Mouse (Mus musculus) liver, embryonic 11.5 days (tissue): ENCODE data around the gene Aldh6a1. TPM values are rescaled to one million over a fixed set of nuclear protein-coding genes. Genes with fewer than 3 reads are reported as not detected.

Experiments
- ATAC-seq: fragments of 200-750 bp; cut with Nextera tagmentation; replicated peaks from 2 replicates; pipeline ENCODE4 v1.8.0; 2017; ENCODE audit warnings: moderate number of reproducible peaks, mild to moderate bottlenecking, moderate TSS enrichment, moderate library complexity; ENCODE audit not compliant: low FRiP score
- DNase-seq: peaks from one replicate; pipeline ENCODE4 v3.0.0-alpha.2; 2017; ENCODE audit warnings: low spot score
- H3K27ac ChIP-seq: fragments of 300-500 bp; sonication (generic); 2 replicates; pipeline ENCODE4 v1.5.1; 2014; ENCODE audit warnings: mild to moderate bottlenecking, low read depth, low read length, control low read depth
- H3K27me3 ChIP-seq: fragments of 300-500 bp; sonication (generic); replicated peaks from 2 replicates; pipeline ENCODE4 v1.6.1; 2014; ENCODE audit warnings: low read length, mixed read lengths; ENCODE audit not compliant: control insufficient read depth, insufficient read depth
- H3K36me3 ChIP-seq: fragments of 300-500 bp; sonication (generic); 2 replicates; pipeline ENCODE4 v1.6.1; 2014; ENCODE audit warnings: mild to moderate bottlenecking, low read length, moderate library complexity, mixed read lengths; ENCODE audit not compliant: control insufficient read depth, insufficient read depth
- H3K4me1 ChIP-seq: fragments of 300-500 bp; sonication (generic); replicated peaks from 2 replicates; pipeline ENCODE4 v1.6.1; 2014; ENCODE audit warnings: low read length, mixed read lengths; ENCODE audit not compliant: control insufficient read depth, insufficient read depth
- H3K4me2 ChIP-seq: fragments of 300-500 bp; sonication (generic); 2 replicates; pipeline ENCODE4 v1.6.1; 2014; ENCODE audit warnings: mild to moderate bottlenecking, control low read depth, moderate library complexity
- H3K4me3 ChIP-seq: fragments of 300-500 bp; sonication (generic); 2 replicates; pipeline ENCODE4 v1.5.1; 2014; ENCODE audit warnings: low read depth, low read length, control low read depth
- H3K9ac ChIP-seq: fragments of 300-500 bp; sonication (generic); 2 replicates; pipeline ENCODE4 v1.6.1; 2014; ENCODE audit warnings: low read depth, low read length, control low read depth
- H3K9me3 ChIP-seq: fragments of 300-500 bp; sonication (generic); 2 replicates; pipeline ENCODE4 v1.6.1; 2016; ENCODE audit warnings: low read length, inconsistent platforms, mixed read lengths; ENCODE audit not compliant: control insufficient read depth
- WGBS: fragments of 180-500 bp; shearing (Covaris S2); extraction: QIAGEN DNeasy Blood & Tissue Kit; methylation state at CpG from one replicate; pipeline ENCODE4 v1.1.7; 2014; 5-methylcytosine and 5-hydroxymethylcytosine counted together
- polyA plus RNA-seq: library from polyadenylated mRNA; unstranded; fragments of >200 nt; fragmentation: Nextera tagmentation; extraction: Ambion mirVana; gene quantifications from 2 replicates; pipeline ENCODE4 v1.2.1, GENCODE M21; 2014

The Aldh6a1 gene
- polyA plus RNA-seq, 1 experiment from 2014 or later = 21.5 TPM

DNA sequence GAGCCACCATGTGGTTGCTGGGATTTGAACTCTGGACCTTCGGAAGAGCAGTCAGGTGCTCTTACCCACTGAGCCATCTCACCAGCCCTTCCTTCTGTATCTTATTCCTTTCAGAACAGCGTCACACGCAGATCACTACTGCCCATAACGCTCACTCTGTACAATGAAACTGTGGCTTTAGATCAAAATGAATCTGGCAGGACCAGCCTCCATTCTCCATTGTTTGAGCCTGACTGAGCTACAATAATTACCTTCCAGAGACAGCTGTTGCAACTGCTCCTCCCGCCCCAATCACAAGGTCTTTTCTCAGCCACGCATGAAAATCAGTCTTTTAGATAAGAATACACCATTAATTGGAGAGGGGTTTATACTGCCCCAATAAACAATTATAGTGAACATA lies 46.3 kb downstream of the Aldh6a1 start:
- ATAC-seq (no peak), DNase-seq (no peak)
- H3K36me3 ChIP-seq = no peaks in the 10 kb centered on the region
- peaks cover 3% of the 10 kb centered on the region; the same call in 1 of the 2 replicates for H3K27me3 ChIP-seq
- H3K27ac ChIP-seq = no peak overlapping the region
- no peaks in the 10 kb centered on the region for H3K9me3 ChIP-seq
- no peak overlapping the region for H3K9ac ChIP-seq
- 88% methylated on average over 6 of the region's 6 CpGs for WGBS
- H3K4me3 ChIP-seq = no peak overlapping the region
- peaks cover 13% of the 10 kb centered on the region for H3K4me1 ChIP-seq
- H3K4me2 ChIP-seq = no peak overlapping the region

DNA sequence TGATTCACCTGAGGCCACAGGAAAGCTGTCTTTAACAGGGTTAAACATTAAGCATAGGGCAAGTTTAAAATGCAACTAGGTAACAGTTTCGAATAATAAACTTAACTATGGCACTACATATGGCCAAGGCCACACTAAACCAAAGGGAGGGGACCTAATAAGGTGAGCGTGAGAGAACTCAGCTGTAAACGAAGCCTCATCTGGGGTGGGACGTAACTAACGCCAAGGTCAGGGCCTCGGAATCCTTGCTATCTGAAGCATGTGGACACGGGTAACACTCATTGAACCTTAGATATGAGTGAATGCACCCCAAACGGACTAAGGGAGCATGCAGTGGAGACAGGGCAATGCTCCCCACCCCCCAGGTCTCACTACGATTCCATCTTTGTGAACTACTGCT lies 47.9 kb downstream of the Aldh6a1 start:
- WGBS = 62% methylated on average over 9 of the region's 9 CpGs
- no peak overlapping the region for H3K4me2 ChIP-seq
- H3K27ac ChIP-seq = no peak overlapping the region

DNA sequence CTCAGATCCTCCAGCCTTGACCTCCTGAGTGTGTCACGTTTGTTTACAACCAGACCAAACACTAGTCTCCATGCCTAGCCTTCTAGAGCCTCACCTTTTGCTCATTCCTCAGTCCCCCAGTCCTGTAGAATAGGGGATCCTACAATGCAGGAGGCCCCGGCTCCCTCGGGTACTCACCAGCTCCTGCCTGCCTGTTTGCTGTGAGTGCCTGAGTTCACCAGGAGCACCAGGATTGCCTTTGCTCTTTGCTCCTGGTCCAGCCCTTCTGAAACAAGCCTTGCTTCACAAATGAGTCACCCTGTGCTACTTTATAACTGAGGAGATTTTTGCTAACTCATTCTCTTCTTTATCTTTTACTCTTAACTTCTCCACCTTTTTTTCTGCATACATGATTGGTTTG lies 50.2 kb downstream of the Aldh6a1 start:
- 71% methylated on average over 3 of the region's 3 CpGs for WGBS
- DNase-seq (no peak), ATAC-seq (no peak)
- H3K4me1 ChIP-seq = peaks cover 9% of the 10 kb centered on the region; the same call in 1 of the 2 replicates
- no peaks in the 10 kb centered on the region for H3K36me3 ChIP-seq
- peak overlapping the region; percentile 8; the same call in 1 of the 2 replicates for H3K4me2 ChIP-seq
- no peak overlapping the region for H3K9ac ChIP-seq
- H3K27ac ChIP-seq = peak overlapping the region; percentile 59; the same call in 1 of the 2 replicates
- no peaks in the 10 kb centered on the region for H3K27me3 ChIP-seq
- no peak overlapping the region for H3K4me3 ChIP-seq
- H3K9me3 ChIP-seq = no peaks in the 10 kb centered on the region

More for the DNA sequence above, 47.9 kb downstream of the Aldh6a1 start:
- Histone ChIP-seq H3K9me3 (no peaks in the 10 kb centered on the region), H3K4me3 (no peak overlapping the region), H3K36me3 (no peaks in the 10 kb centered on the region), H3K4me1 (peaks cover 12% of the 10 kb centered on the region), H3K27me3 (no peaks in the 10 kb centered on the region), H3K9ac (no peak overlapping the region)
- DNase-seq = no peak
- ATAC-seq = no peak

DNA sequence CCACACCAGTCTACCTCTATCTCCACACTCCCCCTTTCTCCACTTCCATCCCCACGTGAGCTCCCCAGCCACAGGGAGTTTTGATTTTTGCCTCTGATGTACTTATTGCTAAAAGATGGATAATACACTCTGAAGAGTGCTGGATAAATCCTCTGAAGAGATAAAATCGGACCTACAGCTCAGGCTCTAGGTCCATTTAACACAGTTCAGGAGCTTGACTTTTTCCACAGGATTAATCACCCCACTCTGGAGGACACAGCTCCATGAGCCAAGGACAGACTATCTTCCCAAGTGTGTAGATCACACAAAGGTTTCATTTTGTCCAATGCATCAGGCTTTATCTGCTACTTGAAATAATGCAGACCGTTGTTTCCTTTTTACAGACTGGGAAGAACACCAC lies 50.7 kb downstream of the Aldh6a1 start:
- Histone ChIP-seq H3K4me3 (no peak overlapping the region), H3K4me2 (peak overlapping the region; percentile 8; the same call in 1 of the 2 replicates), H3K27me3 (no peaks in the 10 kb centered on the region), H3K9me3 (no peaks in the 10 kb centered on the region), H3K36me3 (no peaks in the 10 kb centered on the region), H3K27ac (peak overlapping the region; percentile 59; the same call in 1 of the 2 replicates), H3K4me1 (peaks cover 9% of the 10 kb centered on the region; the same call in 1 of the 2 replicates), H3K9ac (no peak overlapping the region)
- no peak for DNase-seq
- WGBS = 77% methylated on average over 3 of the region's 3 CpGs
- ATAC-seq = no peak

DNA sequence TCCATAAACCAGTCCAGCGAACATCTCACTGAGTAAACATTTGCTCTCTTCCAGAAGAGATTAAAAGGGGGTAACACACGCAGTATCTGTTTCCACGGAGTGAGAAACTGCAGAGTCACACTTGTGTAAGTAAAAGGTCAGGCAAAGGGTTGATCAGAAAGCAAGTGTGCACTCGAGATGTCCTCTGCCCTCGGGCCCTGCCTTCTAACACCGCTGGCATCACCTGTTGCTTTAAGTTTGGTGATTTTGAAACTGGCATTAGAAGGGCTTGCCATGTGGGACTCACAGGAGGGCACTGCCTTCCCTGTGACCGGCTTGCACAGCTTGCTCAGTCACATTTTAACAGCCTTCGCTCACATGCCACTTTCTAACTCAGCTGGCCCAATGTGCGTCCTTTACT lies 51.1 kb downstream of the Aldh6a1 start:
- no peak overlapping the region for H3K4me2 ChIP-seq
- H3K27ac ChIP-seq = peak overlapping the region; percentile 59; the same call in 1 of the 2 replicates
- DNase-seq (no peak), ATAC-seq (no peak)
- no peaks in the 10 kb centered on the region for H3K27me3 ChIP-seq
- H3K4me1 ChIP-seq = peaks cover 9% of the 10 kb centered on the region; the same call in 1 of the 2 replicates
- H3K36me3 ChIP-seq = no peaks in the 10 kb centered on the region
- WGBS = 66% methylated on average over 9 of the region's 9 CpGs
- H3K9ac ChIP-seq = no peak overlapping the region
- H3K9me3 ChIP-seq = no peaks in the 10 kb centered on the region
- H3K4me3 ChIP-seq = no peak overlapping the region

DNA sequence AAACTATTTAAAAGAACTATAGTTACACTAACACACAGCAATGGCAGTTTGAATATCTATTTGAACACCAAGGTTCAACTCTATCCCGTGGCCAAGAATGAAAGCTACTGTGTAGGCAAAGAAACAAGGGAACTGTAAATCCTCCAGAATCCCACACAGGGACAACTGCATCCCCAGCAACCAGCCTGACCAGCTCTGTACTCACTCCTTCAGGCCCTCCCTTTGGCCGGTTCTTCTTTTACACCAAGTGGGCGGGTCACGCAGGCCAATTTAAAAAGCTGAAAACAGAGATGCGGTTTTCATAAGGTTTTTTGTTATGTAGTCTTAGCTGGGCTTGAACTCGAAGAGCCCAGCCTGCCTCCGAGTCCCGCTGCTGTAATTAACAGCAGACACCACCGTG lies 51.7 kb downstream of the Aldh6a1 start:
- no peak for ATAC-seq

DNA sequence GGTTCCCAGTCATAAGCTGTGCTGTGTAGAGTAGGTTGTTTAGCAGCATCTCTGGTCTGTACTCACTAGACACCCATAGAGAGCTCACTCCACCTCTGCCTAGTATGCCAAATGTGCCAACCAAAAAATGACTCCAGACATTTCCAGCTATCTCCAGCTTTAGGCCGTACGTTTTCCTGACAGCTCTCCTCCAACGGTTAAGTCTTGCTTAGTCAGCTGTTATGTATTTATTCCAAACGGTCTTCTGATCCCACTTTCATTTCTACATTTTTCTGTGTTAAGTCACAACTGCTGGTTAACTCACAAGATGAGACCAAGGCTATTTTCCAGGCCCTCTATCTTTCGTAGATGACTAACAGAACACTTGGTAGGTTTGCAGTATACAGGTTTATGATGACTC lies 52.2 kb downstream of the Aldh6a1 start:
- 77% methylated on average over 5 of the region's 5 CpGs for WGBS
- ATAC-seq = no peak
- H3K27ac ChIP-seq = no peak overlapping the region

More for the DNA sequence above, 51.7 kb downstream of the Aldh6a1 start:
- WGBS = 85% methylated on average over 9 of the region's 9 CpGs
- DNase-seq = no peak
- no peaks in the 10 kb centered on the region for H3K27me3 ChIP-seq
- no peak overlapping the region for H3K9ac ChIP-seq
- peaks cover 9% of the 10 kb centered on the region; the same call in 1 of the 2 replicates for H3K4me1 ChIP-seq
- H3K9me3 ChIP-seq = no peaks in the 10 kb centered on the region
- no peaks in the 10 kb centered on the region for H3K36me3 ChIP-seq
- H3K4me2 ChIP-seq = no peak overlapping the region
- H3K27ac ChIP-seq = 0 out of 2 replicates have a peak overlapping the region, but pooled peaks have one; percentile 59
- no peak overlapping the region for H3K4me3 ChIP-seq

DNA sequence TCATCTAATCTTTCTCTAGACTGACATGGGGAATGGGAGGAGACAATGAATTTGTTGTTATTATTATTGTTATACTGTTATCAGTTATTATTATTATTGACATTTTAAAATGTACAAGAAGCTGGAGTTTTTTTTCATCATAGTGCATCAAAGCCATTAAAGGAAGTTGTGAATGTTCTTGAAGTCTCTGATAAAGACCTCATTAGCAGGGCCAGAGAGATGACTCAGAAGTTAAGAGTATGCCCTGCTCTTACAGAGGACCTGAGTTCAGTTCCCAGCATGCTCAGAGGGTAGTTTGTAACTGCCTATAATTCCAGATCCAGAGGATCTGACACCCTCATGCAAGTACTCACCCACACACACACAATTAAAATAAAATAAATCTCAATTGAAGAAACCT lies 53.1 kb downstream of the Aldh6a1 start:
- Histone ChIP-seq H3K4me2 (no peak overlapping the region), H3K4me1 (peaks cover 9% of the 10 kb centered on the region; the same call in 1 of the 2 replicates), H3K27ac (no peak overlapping the region), H3K4me3 (no peak overlapping the region), H3K27me3 (no peaks in the 10 kb centered on the region), H3K9me3 (no peaks in the 10 kb centered on the region), H3K36me3 (no peaks in the 10 kb centered on the region), H3K9ac (no peak overlapping the region)
- no peak for DNase-seq
- ATAC-seq = no peak

More for the DNA sequence above, 52.2 kb downstream of the Aldh6a1 start:
- Histone ChIP-seq H3K36me3 (no peaks in the 10 kb centered on the region), H3K4me1 (peaks cover 9% of the 10 kb centered on the region; the same call in 1 of the 2 replicates), H3K4me3 (no peak overlapping the region), H3K4me2 (no peak overlapping the region), H3K27me3 (no peaks in the 10 kb centered on the region), H3K9me3 (no peaks in the 10 kb centered on the region), H3K9ac (no peak overlapping the region)
- no peak for DNase-seq

DNA sequence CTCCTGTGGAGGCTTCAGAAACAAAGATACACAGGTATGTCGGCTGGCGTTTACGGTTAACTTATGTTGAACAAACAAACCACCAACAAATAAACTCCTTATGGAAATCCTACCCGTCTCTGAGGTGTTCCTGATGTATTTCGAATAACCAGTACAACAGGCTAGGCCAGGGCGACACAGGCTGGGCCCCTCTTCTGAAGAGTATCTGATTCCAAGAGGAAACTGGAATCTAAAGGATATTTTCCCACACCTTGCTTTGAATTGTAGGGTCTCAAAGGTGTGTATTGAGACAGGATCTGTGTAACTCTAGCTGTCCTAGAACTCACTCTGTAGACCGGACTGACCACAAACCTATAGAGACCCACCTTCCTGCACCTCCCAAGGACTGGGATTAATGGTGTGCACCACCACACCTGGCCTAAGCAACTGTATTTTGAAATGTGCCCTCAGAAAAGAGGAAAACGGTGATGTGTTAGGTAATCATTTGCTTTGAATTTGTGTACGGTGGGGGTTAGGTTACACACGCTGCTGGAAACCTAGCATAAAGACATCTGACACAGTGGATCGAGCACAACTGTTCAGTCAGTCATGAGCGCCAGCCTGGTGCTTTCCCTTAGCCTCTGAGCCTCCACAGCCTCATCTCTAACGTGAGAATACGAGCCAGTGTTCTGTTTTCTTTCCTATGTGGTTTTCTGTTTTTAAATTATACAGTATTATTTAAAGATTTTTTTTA lies 53.7 kb downstream of the Aldh6a1 start:
- no peaks in the 10 kb centered on the region for H3K9me3 ChIP-seq

More for the DNA sequence above, 53.7 kb downstream of the Aldh6a1 start:
- no peak overlapping the region for H3K4me2 ChIP-seq
- no peaks in the 10 kb centered on the region for H3K36me3 ChIP-seq
- H3K27ac ChIP-seq = no peak overlapping the region
- no peak overlapping the region for H3K4me3 ChIP-seq
- DNase-seq (no peak), ATAC-seq (no peak)
- H3K4me1 ChIP-seq = peaks cover 9% of the 10 kb centered on the region; the same call in 1 of the 2 replicates
- no peak overlapping the region for H3K9ac ChIP-seq
- WGBS = 84% methylated on average over 14 of the region's 14 CpGs
- no peaks in the 10 kb centered on the region for H3K27me3 ChIP-seq
